Mouse (Mus musculus) T-helper 2 cell (primary cell): ENCODE data around the gene Egfl7.

ENCODE experiments used
- in situ Hi-C: fragments of 300-600 bp; cut with MboI, MseI; formaldehyde crosslinking; loops from one replicate; pipeline ENCODE4 v1.15.1; 2025; ENCODE audit warnings: high pct_unique_total_duplicates

Gene Egfl7

DNA sequence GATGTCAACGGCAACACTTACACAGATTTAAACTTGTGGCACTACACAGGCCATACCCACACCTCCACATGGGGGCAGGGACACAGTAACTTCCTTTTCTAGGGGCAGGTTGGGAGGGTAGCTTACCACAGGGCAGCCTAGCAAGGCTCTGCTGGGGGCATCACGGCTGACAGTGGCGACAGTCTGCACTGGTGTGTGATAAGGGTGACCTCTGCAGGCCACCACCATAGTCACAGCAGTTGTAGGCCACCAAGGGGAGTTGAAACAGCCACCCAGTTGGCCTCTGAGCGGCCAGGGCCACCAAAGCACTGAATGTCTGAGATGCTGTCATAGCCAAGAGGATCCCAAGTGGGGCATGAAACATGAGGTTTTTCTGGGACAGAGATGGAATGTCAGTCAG lies 13.6 kb upstream of the Egfl7 start:
- in situ Hi-C loops, result no loop called here

- in situ Hi-C loops, result loop anchor here (5.0 to 10.0 kb wide), 2 partner anchors 245 to 1078 kb away; partner anchors contain the start of gene Lcn12
Measured at GRCm38 (mm10) chr2:26570034-26570433, 9.8 kb upstream of the Egfl7 start.

- in situ Hi-C loops, result loop anchor here (5.0 to 10.0 kb wide), 2 partner anchors 247 to 1079 kb away; partner anchors contain the start of gene Lcn12
Measured at GRCm38 (mm10) chr2:26571400-26571799, 8.4 kb upstream of the Egfl7 start.

- in situ Hi-C loops, result loop anchor here (5.0 to 10.0 kb wide), 2 partner anchors 247 to 1080 kb away; partner anchors contain the start of gene Lcn12
Measured at GRCm38 (mm10) chr2:26571826-26572225, 8.0 kb upstream of the Egfl7 start.

- in situ Hi-C loops, result loop anchor here (5.0 to 10.0 kb wide), 2 partner anchors 249 to 1081 kb away; partner anchors contain the start of gene Lcn12
Measured at GRCm38 (mm10) chr2:26573396-26573795, 6.4 kb upstream of the Egfl7 start.

GRCm38 (mm10) chr2:26573807-26574206 lies 6.0 kb upstream of the Egfl7 start:
- in situ Hi-C loops, result loop anchor here (5.0 to 10.0 kb wide), 2 partner anchors 249 to 1082 kb away; partner anchors contain the start of gene Lcn12

- in situ Hi-C loops, result loop anchor here (5.0 to 10.0 kb wide), 2 partner anchors 250 to 1083 kb away; partner anchors contain the start of gene Lcn12
Measured at GRCm38 (mm10) chr2:26574862-26575261, 5.0 kb upstream of the Egfl7 start.

DNA sequence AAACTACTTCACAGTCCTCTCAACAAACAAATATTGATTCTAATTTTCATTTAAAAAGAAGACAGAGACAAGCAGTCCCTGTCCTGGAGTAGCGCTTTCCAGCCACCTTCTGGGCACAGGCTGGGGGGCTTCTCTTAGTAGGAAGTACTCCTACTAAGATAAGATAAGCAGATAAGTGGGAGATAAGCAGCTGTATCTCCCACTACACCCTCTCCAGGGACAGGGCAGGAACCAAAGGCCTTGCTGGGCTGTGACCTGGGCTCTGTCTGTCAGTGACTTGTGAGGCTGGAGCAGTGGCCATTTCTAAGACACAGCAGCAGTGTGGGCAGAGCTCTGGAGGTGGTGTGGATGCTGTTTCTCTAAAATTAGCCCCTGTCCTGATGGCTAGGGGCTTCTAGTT lies 4.4 kb upstream of the Egfl7 start:
- in situ Hi-C loops, result loop anchor here (10.0 kb wide), 1 partner anchor 251 kb away; no protein-coding TSS in a partner anchor

DNA sequence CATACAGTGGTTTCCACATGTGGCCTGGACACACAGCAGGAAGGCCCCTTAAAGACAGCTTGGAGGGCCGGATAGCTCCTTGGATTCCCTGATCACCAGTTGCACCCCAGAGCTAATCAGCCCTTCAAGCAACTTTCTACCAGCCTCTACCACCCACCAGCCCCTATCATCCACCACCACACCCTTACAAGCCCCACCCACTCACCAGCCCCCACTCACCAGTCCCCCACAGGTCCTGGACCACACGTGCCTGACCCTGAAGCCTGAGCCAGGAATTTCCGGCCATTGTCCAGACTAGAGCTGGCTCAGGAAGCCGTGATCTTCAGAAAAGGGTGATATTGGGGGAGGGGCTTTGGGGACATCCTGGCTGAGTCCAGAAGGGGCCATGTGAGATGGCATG lies 3.9 kb upstream of the Egfl7 start:
- in situ Hi-C loops, result loop anchor here (10.0 kb wide), 1 partner anchor 251 kb away; no protein-coding TSS in a partner anchor

DNA sequence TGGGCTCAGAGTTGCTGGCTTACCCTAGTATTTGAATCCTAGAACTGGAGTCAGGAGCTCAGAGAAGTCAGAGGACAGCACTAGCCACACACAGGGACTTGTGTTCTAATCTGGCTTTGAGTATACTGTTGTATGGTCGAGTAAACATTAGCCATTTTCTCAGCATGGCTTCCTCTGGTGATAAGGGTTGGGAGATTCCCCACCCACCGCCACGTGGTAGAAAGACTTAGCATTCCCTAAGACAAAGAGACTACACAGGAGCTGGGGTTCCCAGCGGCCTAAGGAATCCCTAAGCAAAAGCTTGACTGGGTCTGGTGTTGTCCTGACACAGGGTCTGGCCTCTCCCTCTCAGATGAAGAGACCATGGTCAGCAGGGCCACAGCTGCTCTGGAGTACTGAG lies 3.4 kb upstream of the Egfl7 start:
- in situ Hi-C loops, result loop anchor here (10.0 kb wide), 1 partner anchor 252 kb away; no protein-coding TSS in a partner anchor

DNA sequence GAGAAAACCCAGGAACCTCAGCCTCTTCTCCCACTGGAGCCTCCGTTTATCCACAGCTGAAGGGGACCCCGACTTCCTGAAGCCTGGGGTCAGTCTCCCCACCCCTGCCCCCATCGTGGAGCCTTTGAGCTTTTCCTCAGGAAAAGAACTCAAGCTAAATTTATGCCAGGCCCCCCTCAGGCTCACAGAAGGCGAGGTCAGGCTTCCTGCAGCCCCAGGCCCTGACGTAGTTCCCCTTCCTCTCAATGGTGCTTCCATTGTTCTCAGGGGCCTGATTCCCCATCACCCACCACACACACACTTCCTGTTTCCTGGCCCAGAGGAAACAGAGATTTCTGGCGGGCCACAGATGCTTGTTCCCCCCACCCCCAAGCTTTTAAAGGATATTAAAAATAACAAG lies 1.4 kb upstream of the Egfl7 start:
- in situ Hi-C loops, result loop anchor here (10.0 kb wide), 1 partner anchor 254 kb away; no protein-coding TSS in a partner anchor

- in situ Hi-C loops, result no loop called here
Measured at GRCm38 (mm10) chr2:26580751-26581150, 937 bp downstream of the Egfl7 start.

GRCm38 (mm10) chr2:26582203-26582602 lies 2.4 kb downstream of the Egfl7 start:
- in situ Hi-C loops, result no loop called here

GRCm38 (mm10) chr2:26582741-26583140 lies 2.9 kb downstream of the Egfl7 start:
- in situ Hi-C loops, result no loop called here

- in situ Hi-C loops, result no loop called here
Measured at GRCm38 (mm10) chr2:26583640-26584039, 3.8 kb downstream of the Egfl7 start.

GRCm38 (mm10) chr2:26585713-26586112 lies 5.9 kb downstream of the Egfl7 start:
- in situ Hi-C loops, result no loop called here

DNA sequence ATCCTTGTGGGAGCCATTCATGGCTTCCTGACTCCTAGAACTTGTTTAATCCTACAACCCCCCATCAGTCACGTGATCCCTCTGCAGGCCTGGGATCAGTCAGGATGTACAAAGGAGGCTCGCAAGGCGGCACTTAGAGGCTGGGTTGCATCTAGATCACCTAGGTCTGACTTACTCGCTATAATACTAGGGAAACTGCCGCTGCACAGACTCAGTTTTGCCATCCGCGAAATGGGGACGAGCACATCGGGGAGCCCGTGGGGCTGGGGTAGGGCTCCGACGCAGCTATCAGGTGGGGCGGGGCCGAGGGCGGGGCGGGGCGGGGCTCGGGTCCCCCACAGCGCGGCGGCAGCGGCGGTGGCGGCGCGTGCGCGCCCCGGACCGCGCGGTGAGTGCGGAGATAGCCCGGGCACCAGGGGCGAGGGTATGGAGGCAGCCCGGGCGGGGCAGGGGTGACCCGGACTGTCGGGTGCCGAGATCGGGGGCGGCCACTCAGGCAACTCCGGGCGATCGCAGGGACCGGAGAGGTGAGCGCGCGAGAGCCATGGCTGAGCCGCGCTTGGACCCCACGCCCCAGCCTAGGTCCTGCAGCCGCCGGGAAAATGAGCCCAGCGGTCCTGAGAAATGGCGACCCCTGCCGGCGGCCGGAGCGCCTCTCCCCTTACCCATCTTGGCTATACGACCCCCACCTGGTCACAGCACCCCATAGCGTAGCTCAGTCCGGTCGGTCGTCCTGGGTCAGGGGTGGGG lies 6.7 kb downstream of the Egfl7 start, which contains the start of gene Gm20532:
Gene Gm20532, plus strand, starts transcription at position 346 of the 750 bp plus-strand sequence.
- in situ Hi-C loops, result no loop called here

DNA sequence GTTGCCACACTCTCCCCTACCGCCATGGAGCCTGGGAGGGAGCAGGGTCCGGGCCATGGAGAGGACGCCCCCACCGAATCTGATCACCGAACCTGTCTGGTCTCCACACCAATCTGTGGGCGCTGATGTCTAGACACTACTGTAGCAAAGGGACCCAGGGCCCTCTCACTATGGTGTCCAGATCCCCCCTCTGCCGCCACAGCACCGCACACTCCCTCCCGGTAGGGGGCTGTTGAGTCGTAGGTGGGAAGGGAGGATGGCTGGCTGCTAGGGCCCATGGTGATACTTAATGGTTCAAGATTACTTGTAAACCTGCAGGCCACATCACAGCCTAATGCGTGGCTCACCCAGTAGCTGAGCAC lies 7.2 kb downstream of the Egfl7 start:
- in situ Hi-C loops, result no loop called here

- in situ Hi-C loops, result no loop called here
Measured at GRCm38 (mm10) chr2:26588573-26588972, 8.8 kb downstream of the Egfl7 start.

DNA sequence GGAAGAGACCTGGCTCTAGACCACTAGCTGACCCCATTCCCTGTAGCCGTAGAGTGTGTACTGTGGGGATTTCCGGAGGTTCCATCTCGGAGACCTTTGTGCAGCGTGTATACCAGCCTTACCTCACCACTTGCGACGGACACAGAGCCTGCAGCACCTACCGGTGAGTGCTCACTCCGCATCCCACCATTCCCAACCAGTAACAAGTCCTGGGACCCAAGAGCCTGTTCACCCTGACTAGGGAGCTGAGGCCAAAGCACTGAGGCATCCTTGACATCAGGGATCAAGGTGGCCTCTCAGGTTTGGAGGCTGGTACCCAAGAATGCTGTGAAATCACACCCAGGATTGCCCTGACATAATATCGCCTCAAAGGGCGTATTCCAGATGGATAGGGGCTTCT lies 9.5 kb downstream of the Egfl7 start:
- in situ Hi-C loops, result no loop called here

DNA sequence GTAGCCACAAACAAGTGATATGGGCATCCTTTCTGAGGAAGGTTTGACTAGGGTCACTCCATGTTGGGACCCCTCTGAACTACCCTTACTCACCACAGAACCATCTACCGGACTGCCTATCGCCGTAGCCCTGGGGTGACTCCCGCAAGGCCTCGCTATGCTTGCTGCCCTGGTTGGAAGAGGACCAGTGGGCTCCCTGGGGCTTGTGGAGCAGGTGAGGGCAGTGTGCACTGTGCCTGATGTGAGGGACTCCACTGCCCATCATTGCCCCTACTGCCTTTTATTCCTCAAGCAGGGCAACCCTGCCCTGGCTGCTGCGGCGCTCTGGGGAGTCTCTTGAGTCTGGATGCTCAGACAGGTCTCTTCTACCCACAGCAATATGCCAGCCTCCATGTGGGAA lies 10.5 kb downstream of the Egfl7 start:
- in situ Hi-C loops, result loop anchor here (10.0 kb wide), 1 partner anchor 545 kb away; no protein-coding TSS in a partner anchor

DNA sequence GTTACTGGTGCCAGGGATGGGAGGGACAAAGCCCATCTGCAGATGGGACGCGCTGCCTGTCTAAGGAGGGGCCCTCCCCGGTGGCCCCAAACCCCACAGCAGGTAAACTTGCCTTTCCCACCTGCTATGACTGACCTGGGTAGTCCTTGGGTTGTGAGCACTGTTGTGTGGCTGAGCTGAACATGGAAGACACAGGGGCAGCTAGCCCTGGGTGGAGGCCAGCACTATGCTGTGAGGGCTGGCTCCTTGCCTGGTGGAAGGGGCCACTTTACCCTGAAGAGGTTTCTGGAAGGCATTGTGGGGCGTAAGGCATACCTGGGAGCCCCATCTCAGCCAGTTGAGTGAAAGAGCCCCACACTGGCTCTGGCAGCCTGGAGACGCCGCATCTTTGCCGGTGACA lies 11.1 kb downstream of the Egfl7 start:
- in situ Hi-C loops, result loop anchor here (10.0 kb wide), 1 partner anchor 546 kb away; no protein-coding TSS in a partner anchor

- in situ Hi-C loops, result loop anchor here (10.0 kb wide), 1 partner anchor 547 kb away; no protein-coding TSS in a partner anchor
Measured at GRCm38 (mm10) chr2:26591416-26591815, 11.6 kb downstream of the Egfl7 start.
